Mouse (Mus musculus) heart, adult 18-20 months (tissue): ENCODE data around the gene Dock8. TPM values are rescaled to one million over a fixed set of nuclear protein-coding genes. Genes with fewer than 3 reads are reported as not detected.
A peak's percentile ranks its signal among the peaks of the same experiment; 100 is the strongest.

Experiments
- DNase-seq, 2 experiments: peaks; one replicate each; pipeline ENCODE4 v3.0.0; 2021 to 2022; ENCODE audit warnings: mixed read lengths in 1 of 2
- total RNA-seq, 2 experiments: library from RNA; stranded (reverse); gene quantifications; 2 replicates each; pipeline ENCODE4 v1.2.3; 2021

The Dock8 gene
- total RNA-seq, 2 experiments from 2014 or later = 21.3 to 31.6 TPM

- no peak for DNase-seq
Observed at GRCm38 (mm10) chr19:25123461-25123860, 124.1 kb downstream of the Dock8 start.

- DNase-seq = peak; percentile 12 to 63
Observed at GRCm38 (mm10) chr19:25132322-25132721, 133.0 kb downstream of the Dock8 start.

GRCm38 (mm10) chr19:25133959-25134358, 134.6 kb downstream of the Dock8 start:
- no peak for DNase-seq

GRCm38 (mm10) chr19:25136171-25136570, 136.8 kb downstream of the Dock8 start:
- no peak for DNase-seq

- peak; percentile 24 to 43 for DNase-seq
Observed at GRCm38 (mm10) chr19:25137907-25138820, 138.8 kb downstream of the Dock8 start.

GRCm38 (mm10) chr19:25144110-25145028, 145.0 kb downstream of the Dock8 start:
- DNase-seq = no peak

- no peak for DNase-seq
Observed at GRCm38 (mm10) chr19:25145116-25145515, 145.8 kb downstream of the Dock8 start.

- peak in 1 of 2 experiments; percentile 11 for DNase-seq
Observed at GRCm38 (mm10) chr19:25146122-25146521, 146.8 kb downstream of the Dock8 start.

GRCm38 (mm10) chr19:25149788-25150187, 150.5 kb downstream of the Dock8 start:
- no peak for DNase-seq

- DNase-seq = no peak
Observed at GRCm38 (mm10) chr19:25154506-25155178, 155.3 kb downstream of the Dock8 start.

GRCm38 (mm10) chr19:25155250-25155649, 155.9 kb downstream of the Dock8 start:
- peak; percentile 61 to 65 for DNase-seq

- DNase-seq = peak; percentile 26 to 35
Observed at GRCm38 (mm10) chr19:25155709-25156108, 156.4 kb downstream of the Dock8 start.

GRCm38 (mm10) chr19:25162270-25162669, 162.9 kb downstream of the Dock8 start:
- no peak for DNase-seq

GRCm38 (mm10) chr19:25163426-25163825, 164.1 kb downstream of the Dock8 start:
- DNase-seq = no peak

- DNase-seq = no peak
Observed at GRCm38 (mm10) chr19:25166412-25166811, 167.1 kb downstream of the Dock8 start.

GRCm38 (mm10) chr19:25171395-25171794, 172.1 kb downstream of the Dock8 start:
- DNase-seq = peak in 1 of 2 experiments; percentile 27

- DNase-seq = no peak
Observed at GRCm38 (mm10) chr19:25176746-25177145, 177.4 kb downstream of the Dock8 start.

- peak; percentile 54 to 63 for DNase-seq
Observed at GRCm38 (mm10) chr19:25180024-25180423, 180.7 kb downstream of the Dock8 start.

- DNase-seq = no peak
Observed at GRCm38 (mm10) chr19:25180547-25180946, 181.2 kb downstream of the Dock8 start.

GRCm38 (mm10) chr19:25184076-25184475, 184.7 kb downstream of the Dock8 start:
- no peak for DNase-seq

GRCm38 (mm10) chr19:25186316-25186715, 187.0 kb downstream of the Dock8 start:
- peak; percentile 54 to 62 for DNase-seq

- DNase-seq = no peak
Observed at GRCm38 (mm10) chr19:25187681-25188080, 188.3 kb downstream of the Dock8 start.
